Mouse (Mus musculus) lung, embryonic 16.5 days (tissue): Measurements from ENCODE around the gene Wnk2. TPM values are rescaled to one million over a fixed set of nuclear protein-coding genes. Genes with fewer than 3 reads are reported as not detected.

Experiments used
- ATAC-seq: fragments of 200-750 bp; cut with Nextera tagmentation; 2 replicates; pipeline ENCODE4 v1.8.0; 2017; ENCODE audit warnings: low read depth, mild to moderate bottlenecking, moderate library complexity
- H3K27ac ChIP-seq: fragments of 300-500 bp; sonication (generic); 2 replicates; pipeline ENCODE4 v1.5.1; 2014; ENCODE audit warnings: mild to moderate bottlenecking, control low read depth, low read length
- H3K27me3 ChIP-seq: fragments of 300-500 bp; sonication (generic); 2 replicates; pipeline ENCODE4 v1.6.1; 2014; ENCODE audit warnings: low read depth, low read length, mixed read lengths; ENCODE audit not compliant: control insufficient read depth, insufficient read depth
- H3K36me3 ChIP-seq: fragments of 300-500 bp; sonication (generic); 2 replicates; pipeline ENCODE4 v1.6.1; 2014; ENCODE audit warnings: low read length; ENCODE audit not compliant: control insufficient read depth, insufficient read depth
- H3K4me1 ChIP-seq: fragments of 300-500 bp; sonication (generic); replicated peaks from 2 replicates; pipeline ENCODE4 v1.6.1; 2014; ENCODE audit warnings: low read length, mixed read lengths; ENCODE audit not compliant: control insufficient read depth, insufficient read depth
- H3K4me2 ChIP-seq: fragments of 300-500 bp; sonication (generic); 2 replicates; pipeline ENCODE4 v1.6.1; 2014; ENCODE audit warnings: low read depth, low read length, control low read depth
- H3K4me3 ChIP-seq: fragments of 300-500 bp; sonication (generic); 2 replicates; pipeline ENCODE4 v1.5.1; 2014; ENCODE audit warnings: mild to moderate bottlenecking, low read length, control low read depth
- H3K9ac ChIP-seq: fragments of 300-500 bp; sonication (generic); 2 replicates; pipeline ENCODE4 v1.6.1; 2014; ENCODE audit warnings: low read length, control low read depth
- H3K9me3 ChIP-seq: fragments of 300-500 bp; sonication (generic); 2 replicates; pipeline ENCODE4 v1.6.1; 2016; ENCODE audit warnings: low read length; ENCODE audit not compliant: control insufficient read depth
- WGBS: fragments of 180-500 bp; shearing (Covaris S2); extraction: QIAGEN DNeasy Blood & Tissue Kit; methylation state at CpG from one replicate; pipeline ENCODE4 v1.1.7; 2014; 5-methylcytosine and 5-hydroxymethylcytosine counted together
- polyA plus RNA-seq: library from polyadenylated mRNA; unstranded; fragments of >200 nt; fragmentation: Nextera tagmentation; extraction: Ambion mirVana; gene quantifications from 2 replicates; pipeline ENCODE4 v1.2.1, GENCODE M21; 2015

Gene Wnk2
- polyA plus RNA-seq, 1 experiment from 2014 or later = 0.98 TPM

GRCm38 (mm10) chr13:49189970-49190870, 42.4 kb upstream of the Wnk2 start:
- Histone ChIP-seq H3K4me3 (no peak overlapping the region), H3K36me3 (no peaks in the 10 kb centered on the region), H3K27ac (no peak overlapping the region), H3K4me2 (peak overlapping the region; percentile 10; the same call in 1 of the 2 replicates), H3K27me3 (no peaks in the 10 kb centered on the region), H3K4me1 (peaks cover 22% of the 10 kb centered on the region), H3K9ac (no peak overlapping the region; the same call in none of the 2 replicates), H3K9me3 (no peaks in the 10 kb centered on the region)
- no peak for ATAC-seq
- 50% methylated on average over 12 of the region's 12 CpGs for WGBS

DNA sequence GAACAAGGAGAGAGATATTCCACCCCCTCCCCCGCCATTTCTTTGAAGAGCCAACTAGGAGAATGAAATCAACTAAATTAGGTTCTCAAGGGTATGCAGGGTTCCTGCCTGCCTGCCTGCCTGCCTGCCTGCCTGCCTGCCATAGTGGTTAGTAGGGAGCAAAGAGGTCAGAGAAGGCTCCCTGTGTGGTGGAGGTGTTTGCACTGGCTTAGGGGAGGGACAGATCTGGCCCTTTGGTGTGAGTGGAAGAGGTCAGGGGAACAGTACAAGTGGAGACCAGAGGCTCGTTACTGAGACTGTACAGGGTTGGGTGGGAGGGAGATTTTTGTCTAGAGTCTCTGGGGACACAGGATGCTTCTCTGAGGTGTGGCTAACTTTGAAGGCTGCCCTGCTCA, 41.1 kb upstream of the Wnk2 start:
- Histone ChIP-seq H3K27me3 (no peaks in the 10 kb centered on the region), H3K4me2 (no peak overlapping the region), H3K4me3 (no peak overlapping the region), H3K9me3 (no peaks in the 10 kb centered on the region), H3K4me1 (peaks cover 22% of the 10 kb centered on the region), H3K27ac (no peak overlapping the region), H3K36me3 (no peaks in the 10 kb centered on the region), H3K9ac (no peak overlapping the region)
- no peak for ATAC-seq
- WGBS = 44% methylated on average over 2 of the region's 2 CpGs

- peak; percentile 5; the same call in 1 of the 2 replicates for ATAC-seq
- 21% methylated on average over 14 of the region's 15 CpGs for WGBS
- Histone ChIP-seq H3K27ac (no peak overlapping the region), H3K4me3 (peak overlapping the region; percentile 84), H3K36me3 (no peaks in the 10 kb centered on the region), H3K9ac (peak overlapping the region; percentile 81), H3K27me3 (no peaks in the 10 kb centered on the region), H3K4me2 (peak overlapping the region; percentile 99), H3K9me3 (no peaks in the 10 kb centered on the region), H3K4me1 (peaks cover 22% of the 10 kb centered on the region)
These were observed 40.6 kb upstream of the Wnk2 start for GRCm38 (mm10) chr13:49188219-49188965.

DNA sequence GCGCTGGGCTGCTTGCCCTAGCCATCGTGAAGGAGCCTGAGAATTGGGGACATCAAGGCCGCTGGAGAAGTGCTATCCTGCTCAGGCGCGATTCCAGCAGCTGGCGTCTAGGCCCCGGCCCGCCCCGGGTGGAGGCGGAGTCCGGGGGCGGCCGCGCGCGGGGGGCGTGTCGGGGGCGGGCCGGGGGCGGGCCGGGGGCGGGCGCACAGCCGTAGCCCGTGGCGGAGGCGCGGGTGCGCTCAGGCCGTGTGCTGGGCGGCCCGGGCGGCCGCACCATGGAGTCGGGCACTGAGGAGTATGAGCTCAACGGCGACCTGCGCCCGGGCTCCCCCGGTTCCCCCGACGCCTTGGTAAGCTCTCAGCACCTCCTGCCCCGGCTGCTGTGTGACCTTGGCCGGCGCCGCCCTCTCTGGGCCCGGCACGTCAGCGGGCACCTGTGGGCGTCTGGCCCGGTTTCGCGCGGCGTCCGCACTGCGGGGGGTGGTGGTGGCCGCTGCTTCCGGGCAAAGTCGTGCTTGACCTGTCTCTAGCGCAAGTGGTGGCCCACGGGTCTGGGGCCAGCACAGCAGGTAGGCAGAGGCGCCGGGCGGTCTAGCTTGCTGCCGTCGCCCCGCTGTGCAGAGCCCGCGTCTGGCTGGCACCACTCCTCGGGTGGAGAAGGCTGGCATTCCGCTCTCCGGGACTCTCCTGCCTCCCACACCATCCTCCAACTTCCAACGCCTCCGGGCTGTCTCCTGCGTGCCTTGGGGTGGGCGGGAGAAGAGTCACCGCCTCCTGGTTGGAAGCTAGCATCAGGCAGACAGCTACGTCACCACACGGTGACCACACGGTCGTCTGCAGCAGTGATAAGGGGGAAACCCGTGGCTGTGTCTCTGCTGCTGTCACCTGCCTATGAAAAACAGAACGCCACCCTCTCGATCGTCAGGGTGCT, 39.7 kb upstream of the Wnk2 start, which contains the start of gene Ninj1:
TSS of gene Ninj1 (plus strand) at position 198 of the 931 bp plus-strand sequence.
- H3K27me3 ChIP-seq = no peaks in the 10 kb centered on the region
- H3K4me1 ChIP-seq = peaks cover 22% of the 10 kb centered on the region
- under 1% methylated on average over 52 of the region's 87 CpGs for WGBS
- H3K27ac ChIP-seq = peak within 1 kb of the TSS; percentile 77
- peak; percentile 97 for ATAC-seq
- peak within 1 kb of the TSS; percentile 99 for H3K4me2 ChIP-seq
- no peaks in the 10 kb centered on the region for H3K36me3 ChIP-seq
- peak within 1 kb of the TSS; percentile 84 for H3K4me3 ChIP-seq
- no peaks in the 10 kb centered on the region for H3K9me3 ChIP-seq
- peak within 1 kb of the TSS; percentile 81 for H3K9ac ChIP-seq

- WGBS = 18% methylated on average over 11 of the region's 11 CpGs
- Histone ChIP-seq H3K9ac (peak overlapping the region; percentile 67), H3K27me3 (no peaks in the 10 kb centered on the region), H3K36me3 (no peaks in the 10 kb centered on the region), H3K27ac (peak overlapping the region; percentile 77), H3K9me3 (no peaks in the 10 kb centered on the region), H3K4me3 (peak overlapping the region; percentile 84), H3K4me2 (peak overlapping the region; percentile 99), H3K4me1 (peaks cover 22% of the 10 kb centered on the region)
- ATAC-seq = peak; percentile 49
These were observed 39.0 kb upstream of the Wnk2 start for GRCm38 (mm10) chr13:49186798-49187287.

DNA sequence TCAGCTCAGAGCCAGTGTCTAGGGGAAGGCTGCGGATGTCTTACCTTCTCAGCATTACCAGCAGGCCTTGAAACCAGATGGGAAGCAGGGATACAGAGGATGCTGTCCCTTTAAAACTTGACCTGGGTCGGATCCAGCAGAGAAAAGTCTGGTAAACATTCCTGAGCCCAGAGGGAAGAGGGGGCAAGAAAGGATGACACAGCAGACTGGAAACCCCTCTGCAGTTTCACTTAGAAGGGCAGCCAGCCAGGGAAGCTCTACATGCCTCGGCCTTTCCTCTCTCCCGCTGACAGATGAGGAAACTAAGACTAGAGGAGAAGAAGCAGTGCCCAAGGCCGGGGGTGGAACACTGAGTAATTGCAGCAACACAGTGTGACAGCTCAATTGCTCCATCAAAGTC, 35.8 kb upstream of the Wnk2 start:
- no peak overlapping the region for H3K27ac ChIP-seq
- no peaks in the 10 kb centered on the region for H3K9me3 ChIP-seq
- no peak overlapping the region for H3K4me3 ChIP-seq
- no peak overlapping the region for H3K4me2 ChIP-seq
- no peak for ATAC-seq
- no peaks in the 10 kb centered on the region for H3K27me3 ChIP-seq
- no peak overlapping the region for H3K9ac ChIP-seq
- no peaks in the 10 kb centered on the region for H3K36me3 ChIP-seq
- peaks cover 22% of the 10 kb centered on the region for H3K4me1 ChIP-seq
- WGBS = 34% methylated on average over 5 of the region's 5 CpGs

- Histone ChIP-seq H3K27ac (no peak overlapping the region), H3K27me3 (no peaks in the 10 kb centered on the region), H3K9me3 (no peaks in the 10 kb centered on the region), H3K9ac (no peak overlapping the region), H3K4me1 (peaks cover 19% of the 10 kb centered on the region), H3K4me2 (no peak overlapping the region), H3K36me3 (no peaks in the 10 kb centered on the region), H3K4me3 (no peak overlapping the region)
- ATAC-seq = no peak
- WGBS = 48% methylated on average over 5 of the region's 5 CpGs
These were observed 35.3 kb upstream of the Wnk2 start for GRCm38 (mm10) chr13:49183161-49183560.

DNA sequence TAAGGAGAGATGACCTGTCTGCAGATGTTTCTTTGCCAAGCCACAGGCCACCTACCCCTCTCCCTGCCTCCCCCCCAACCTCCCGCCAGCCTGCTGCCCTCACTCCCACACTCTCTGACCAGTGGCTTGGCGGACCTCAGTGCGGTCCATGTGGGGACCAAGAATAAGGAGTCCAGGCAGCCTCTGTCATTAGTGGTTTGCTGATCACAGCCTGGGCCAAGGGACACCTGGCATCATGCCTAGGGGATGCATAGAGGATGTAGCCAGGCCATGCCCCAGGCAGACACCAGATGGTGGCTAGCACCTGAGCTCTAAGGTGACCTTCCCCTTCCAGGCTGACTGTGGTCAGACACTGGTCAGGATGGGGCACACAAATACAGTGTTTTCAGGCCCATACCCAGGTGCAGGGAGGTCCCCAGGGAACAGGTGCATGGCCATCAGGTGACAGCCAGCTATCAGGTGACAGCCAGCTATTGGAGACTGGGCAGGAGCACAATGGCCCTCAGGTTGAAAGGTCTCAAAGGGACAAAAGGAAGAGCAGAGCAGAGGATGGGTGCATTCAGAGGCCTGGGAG, 33.7 kb upstream of the Wnk2 start:
- Histone ChIP-seq H3K27me3 (no peaks in the 10 kb centered on the region), H3K9me3 (no peaks in the 10 kb centered on the region), H3K36me3 (no peaks in the 10 kb centered on the region), H3K4me2 (no peak overlapping the region), H3K27ac (no peak overlapping the region), H3K4me3 (no peak overlapping the region), H3K9ac (no peak overlapping the region), H3K4me1 (peaks cover 9% of the 10 kb centered on the region)
- ATAC-seq = no peak
- WGBS = 86% methylated on average over 3 of the region's 3 CpGs
